Mouse (Mus musculus): Measurements from ENCODE around the gene Nell2. TPM values are rescaled to one million over a fixed set of nuclear protein-coding genes. Genes with fewer than 3 reads are reported as not detected.
"Not testable (repeated sequence)": the region's sequence is repeated elsewhere in the genome, so short reads cannot be mapped to it uniquely, and the experiment has no call there.

The Nell2 gene
- polyA plus RNA-seq, 1 experiment from 2014 or later: 5.6 TPM

DNA sequence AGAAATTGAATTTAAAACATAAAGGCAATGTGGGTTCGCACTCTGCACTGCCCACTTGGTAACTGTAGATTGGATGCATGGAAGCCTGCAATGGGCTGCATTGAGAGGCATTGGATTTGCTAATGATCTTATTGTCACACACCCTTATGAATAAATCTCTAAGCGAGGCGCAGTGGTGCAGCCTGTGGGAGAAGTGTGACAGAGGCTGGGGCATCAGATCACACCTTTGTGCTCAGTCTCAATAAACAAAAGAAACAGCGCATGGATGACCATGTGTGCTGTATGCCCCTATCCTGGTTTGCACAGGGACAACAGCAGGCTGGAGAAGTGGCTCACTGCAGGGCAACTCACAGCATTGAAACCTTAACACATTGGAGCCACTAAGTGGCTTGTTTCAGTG is 250.4 kb downstream of the Nell2 start:
- no peak overlapping the region for H3K4me2 ChIP-seq
- WGBS: 91% methylated on average over 4 of the region's 4 CpGs
- H3K9ac ChIP-seq (replicated peaks): no peak overlapping the region
- H3K4me1 ChIP-seq (replicated peaks): peaks cover 7% of the 10 kb centered on the region; the same call in 1 of the 2 replicates
- no peaks in the 10 kb centered on the region for H3K27me3 ChIP-seq
- H3K36me3 ChIP-seq: no peaks in the 10 kb centered on the region
- no peak for ATAC-seq (ENCODE audit: insufficient number of reproducible peaks, insufficient read depth, low FRiP score, low TSS enrichment, low read depth)
- no peaks in the 10 kb centered on the region for H3K9me3 ChIP-seq
- H3K4me3 ChIP-seq (replicated peaks): no peak overlapping the region
- H3K27ac ChIP-seq: no peak overlapping the region

DNA sequence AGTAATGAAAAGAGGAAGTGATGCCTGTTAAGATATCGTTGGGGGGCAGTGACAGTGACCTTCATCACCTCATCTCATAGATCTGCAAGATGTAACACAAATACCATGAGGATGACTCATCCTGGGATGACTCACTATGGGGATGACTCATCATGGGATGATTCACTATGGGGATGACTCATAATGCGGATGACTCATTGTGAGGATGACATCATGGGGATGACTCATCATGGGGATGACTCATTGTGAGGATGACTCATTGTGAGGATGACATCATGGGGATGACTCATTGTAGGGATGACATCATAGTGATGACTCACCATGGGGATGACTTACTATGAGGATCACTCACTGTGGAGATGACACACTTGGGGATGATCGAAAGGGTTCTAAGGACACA is 251.8 kb downstream of the Nell2 start:
- H3K36me3 ChIP-seq: no peaks in the 10 kb centered on the region
- no peak overlapping the region for H3K27ac ChIP-seq
- no peak overlapping the region for H3K9ac ChIP-seq (replicated peaks)
- H3K4me3 ChIP-seq (replicated peaks): no peak overlapping the region
- 95% methylated on average over 3 of the region's 3 CpGs for WGBS
- no peaks in the 10 kb centered on the region for H3K27me3 ChIP-seq
- no peaks in the 10 kb centered on the region for H3K9me3 ChIP-seq
- no peak for ATAC-seq (ENCODE audit: insufficient number of reproducible peaks, insufficient read depth, low FRiP score, low TSS enrichment, low read depth)
- no peak overlapping the region for H3K4me2 ChIP-seq
- H3K4me1 ChIP-seq (replicated peaks): peaks cover 5% of the 10 kb centered on the region; the same call in 1 of the 2 replicates

DNA sequence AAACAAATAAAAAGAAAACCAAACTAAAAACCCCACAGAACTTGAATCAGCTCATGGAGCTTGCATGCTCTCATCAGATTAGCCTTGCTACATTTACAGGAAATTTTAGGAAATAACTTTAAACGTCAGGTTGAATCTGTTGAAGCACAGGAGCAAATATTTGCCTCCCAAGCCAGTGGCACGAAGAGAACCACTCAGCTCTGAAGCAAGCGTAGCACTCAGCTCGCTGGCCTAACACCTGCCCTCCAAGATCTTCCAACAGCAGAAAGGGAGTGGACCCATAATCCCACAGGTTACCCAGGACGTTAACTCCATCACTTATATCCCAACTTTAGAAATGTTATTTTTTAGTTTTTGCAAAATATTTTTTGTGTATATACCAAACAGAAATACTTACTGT is 252.8 kb downstream of the Nell2 start:
- Histone ChIP-seq H3K27ac (no peak overlapping the region), H3K36me3 (no peaks in the 10 kb centered on the region), H3K4me3 (replicated peaks) (no peak overlapping the region), H3K9me3 (no peaks in the 10 kb centered on the region), H3K4me2 (no peak overlapping the region), H3K9ac (replicated peaks) (no peak overlapping the region), H3K27me3 (no peaks in the 10 kb centered on the region), H3K4me1 (replicated peaks) (peaks cover 1% of the 10 kb centered on the region; the same call in 1 of the 2 replicates)
- 85% methylated on average over 5 of the region's 5 CpGs for WGBS
- ATAC-seq (ENCODE audit: insufficient number of reproducible peaks, insufficient read depth, low FRiP score, low TSS enrichment, low read depth): no peak

DNA sequence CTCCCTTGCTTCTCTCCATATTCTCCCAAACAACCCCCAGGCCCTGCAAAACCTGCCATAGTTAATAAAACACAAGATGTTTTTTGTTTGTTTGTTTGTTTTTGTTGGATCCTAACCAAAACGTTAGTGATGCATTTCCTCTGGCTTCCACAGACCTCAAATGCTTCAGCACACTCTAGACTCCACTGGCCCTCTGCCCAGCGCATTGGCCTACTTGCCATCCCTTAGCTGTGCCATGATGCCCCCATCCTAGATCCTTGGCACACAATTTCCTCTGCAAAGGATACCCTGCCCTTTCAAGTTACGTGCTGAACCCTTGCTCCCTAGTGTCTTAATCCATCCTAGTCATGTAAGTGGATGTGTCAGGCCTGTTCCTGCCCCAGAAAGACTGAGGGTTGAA is 255.1 kb downstream of the Nell2 start:
- Histone ChIP-seq H3K9ac (replicated peaks) (no peak overlapping the region), H3K9me3 (no peaks in the 10 kb centered on the region), H3K4me1 (replicated peaks) (no peaks in the 10 kb centered on the region), H3K27ac (no peak overlapping the region), H3K27me3 (no peaks in the 10 kb centered on the region), H3K36me3 (no peaks in the 10 kb centered on the region), H3K4me3 (replicated peaks) (no peak overlapping the region), H3K4me2 (no peak overlapping the region)
- no peak for ATAC-seq (ENCODE audit: insufficient number of reproducible peaks, insufficient read depth, low FRiP score, low TSS enrichment, low read depth)
- WGBS: 80% methylated on average over 3 of the region's 3 CpGs

DNA sequence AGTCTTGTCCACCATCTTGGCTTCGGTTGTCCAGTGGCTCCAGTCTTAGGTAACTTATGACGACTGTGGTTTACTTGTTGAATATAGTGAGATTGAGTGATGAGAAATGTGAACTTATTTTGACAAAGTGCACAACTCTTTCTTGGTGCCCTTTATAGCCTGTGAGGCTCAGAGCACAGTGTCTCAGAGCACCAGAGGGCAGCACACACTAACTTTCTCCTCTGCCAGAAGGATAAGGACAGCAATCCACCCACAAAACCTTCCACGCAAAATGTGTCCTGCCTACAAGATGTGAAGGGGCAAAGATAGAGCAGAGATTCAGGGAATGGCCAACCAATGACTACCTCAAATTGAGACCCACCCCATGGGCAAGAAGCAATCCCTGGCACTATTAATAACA is 256.2 kb downstream of the Nell2 start:
- no peaks in the 10 kb centered on the region for H3K27me3 ChIP-seq
- no peak overlapping the region for H3K9ac ChIP-seq (replicated peaks)
- H3K4me3 ChIP-seq (replicated peaks): no peak overlapping the region
- WGBS: 88% methylated on average over 3 of the region's 3 CpGs
- H3K27ac ChIP-seq: no peak overlapping the region
- no peaks in the 10 kb centered on the region for H3K4me1 ChIP-seq (replicated peaks)
- no peaks in the 10 kb centered on the region for H3K36me3 ChIP-seq
- H3K9me3 ChIP-seq: no peaks in the 10 kb centered on the region
- ATAC-seq (ENCODE audit: insufficient number of reproducible peaks, insufficient read depth, low FRiP score, low TSS enrichment, low read depth): no peak
- no peak overlapping the region for H3K4me2 ChIP-seq

DNA sequence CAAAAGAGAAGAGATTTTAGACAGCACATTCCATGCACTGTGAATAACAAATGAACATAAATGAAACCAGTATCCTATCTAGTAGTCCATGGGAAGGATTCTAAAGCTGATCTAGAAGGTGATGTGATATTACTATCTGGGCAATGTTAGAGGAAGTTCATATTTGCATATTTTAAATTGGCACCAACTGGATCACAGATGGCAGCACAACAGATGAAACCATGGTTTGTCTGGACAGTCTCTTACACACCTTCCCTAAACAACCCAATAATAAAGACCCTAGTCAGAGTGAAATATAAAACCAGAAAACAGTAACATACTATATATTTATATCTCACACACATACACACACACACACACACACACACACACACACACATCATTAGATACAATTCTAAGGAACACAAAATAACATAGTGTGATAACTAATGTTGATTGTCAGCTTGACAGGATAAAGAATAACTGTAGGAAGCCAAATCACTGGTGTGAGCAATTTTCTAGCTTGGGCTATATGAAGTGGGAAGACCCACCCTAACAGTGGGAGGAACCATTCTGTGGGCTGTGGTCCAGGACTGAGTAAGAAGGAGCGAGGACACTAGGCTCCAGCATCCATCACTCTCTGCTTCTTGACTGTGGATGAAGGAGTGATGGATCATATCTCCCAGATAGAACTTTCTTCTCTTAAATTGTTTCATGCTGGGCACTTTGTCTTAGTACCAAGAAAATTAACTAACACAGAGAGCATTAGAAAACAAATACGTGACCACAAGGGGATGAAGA is 268.5 kb downstream of the Nell2 start:
- WGBS: 89% methylated on average over 2 of the region's 2 CpGs
- Histone ChIP-seq H3K27me3 (no peaks in the 10 kb centered on the region), H3K27ac (no peak overlapping the region), H3K36me3 (no peaks in the 10 kb centered on the region), H3K4me1 (replicated peaks) (peaks cover 6% of the 10 kb centered on the region), H3K9me3 (no peaks in the 10 kb centered on the region), H3K4me3 (replicated peaks) (no peak overlapping the region), H3K9ac (replicated peaks) (no peak overlapping the region), H3K4me2 (no peak overlapping the region)
- ATAC-seq (ENCODE audit: insufficient number of reproducible peaks, insufficient read depth, low FRiP score, low TSS enrichment, low read depth): no peak

DNA sequence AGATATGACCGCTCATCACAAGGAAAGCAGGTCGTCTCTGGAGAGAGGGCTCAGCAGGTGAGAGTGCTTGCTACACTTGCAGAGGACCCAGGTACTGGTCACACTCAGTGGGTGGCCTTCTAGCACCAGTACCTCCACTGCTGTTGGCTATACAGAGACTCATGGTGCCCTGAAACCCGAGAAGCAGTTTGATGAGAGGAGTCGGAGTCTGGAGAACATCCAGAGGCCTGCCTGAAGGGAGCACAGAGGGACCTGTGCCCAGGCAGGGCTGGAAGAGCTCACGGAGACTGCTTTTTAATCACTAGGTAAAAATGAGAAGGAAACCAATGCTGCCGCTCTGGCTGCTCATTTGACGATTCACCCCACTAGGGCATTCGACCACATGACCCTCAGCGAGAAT is 271.2 kb downstream of the Nell2 start:
- no peak for ATAC-seq (ENCODE audit: insufficient number of reproducible peaks, insufficient read depth, low FRiP score, low TSS enrichment, low read depth)
- WGBS: 50% methylated on average over 9 of the region's 9 CpGs
- no peak overlapping the region for H3K27ac ChIP-seq
- H3K9ac ChIP-seq (replicated peaks): no peak overlapping the region
- H3K4me3 ChIP-seq (replicated peaks): no peak overlapping the region
- no peaks in the 10 kb centered on the region for H3K9me3 ChIP-seq
- no peaks in the 10 kb centered on the region for H3K36me3 ChIP-seq
- H3K4me2 ChIP-seq: no peak overlapping the region
- no peaks in the 10 kb centered on the region for H3K27me3 ChIP-seq
- H3K4me1 ChIP-seq (replicated peaks): peaks cover 6% of the 10 kb centered on the region

DNA sequence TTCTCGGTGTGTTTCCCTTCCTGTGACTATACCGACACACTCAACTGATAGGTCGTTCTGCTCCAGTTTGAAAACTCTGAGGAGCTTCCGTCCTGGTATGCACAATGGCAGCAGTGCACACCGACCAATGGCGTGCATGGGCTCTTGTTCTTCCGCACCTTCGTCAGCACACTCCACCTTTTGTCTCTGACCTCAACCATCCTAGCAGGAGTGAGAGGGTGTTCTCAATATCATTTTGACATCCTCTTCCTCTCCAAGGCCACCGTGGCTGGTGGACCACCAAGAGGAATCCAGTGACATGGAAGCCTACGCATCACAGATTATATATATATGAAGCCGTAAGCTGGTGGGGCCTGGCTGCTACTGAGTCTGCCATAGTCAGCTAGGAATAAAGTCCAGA is 282.8 kb downstream of the Nell2 start:
- Histone ChIP-seq H3K4me2 (no peak overlapping the region), H3K9me3 (no peaks in the 10 kb centered on the region), H3K4me1 (replicated peaks) (no peaks in the 10 kb centered on the region), H3K36me3 (no peaks in the 10 kb centered on the region), H3K9ac (replicated peaks) (no peak overlapping the region), H3K27me3 (no peaks in the 10 kb centered on the region), H3K4me3 (replicated peaks) (no peak overlapping the region), H3K27ac (no peak overlapping the region)
- no peak for ATAC-seq (ENCODE audit: insufficient number of reproducible peaks, insufficient read depth, low FRiP score, low TSS enrichment, low read depth)
- 93% methylated on average over 11 of the region's 11 CpGs for WGBS

DNA sequence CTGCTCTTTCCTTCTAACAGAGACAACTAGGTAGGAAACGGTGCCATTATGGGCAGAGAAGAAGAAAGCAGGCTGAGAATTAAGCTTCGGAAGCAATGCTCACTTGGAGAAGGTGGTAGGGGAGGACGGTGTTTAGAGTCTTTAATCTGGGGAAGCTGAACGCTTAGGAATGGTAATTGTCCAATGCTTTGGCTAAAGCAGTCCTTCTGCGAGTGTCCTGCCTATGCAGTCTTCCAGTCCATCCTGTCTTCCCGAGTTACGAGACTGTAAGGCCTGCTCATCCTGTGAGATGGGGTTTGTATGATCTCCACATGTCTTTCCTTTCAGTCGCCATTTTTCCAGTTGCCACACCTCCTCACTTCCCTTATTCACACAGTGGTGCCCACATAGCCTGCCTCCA is 284.5 kb downstream of the Nell2 start:
- Histone ChIP-seq H3K4me2 (no peak overlapping the region), H3K36me3 (no peaks in the 10 kb centered on the region), H3K9ac (replicated peaks) (no peak overlapping the region), H3K9me3 (no peaks in the 10 kb centered on the region), H3K27ac (no peak overlapping the region), H3K4me1 (replicated peaks) (no peaks in the 10 kb centered on the region), H3K4me3 (replicated peaks) (no peak overlapping the region), H3K27me3 (no peaks in the 10 kb centered on the region)
- 73% methylated on average over 8 of the region's 8 CpGs for WGBS
- ATAC-seq (ENCODE audit: insufficient number of reproducible peaks, insufficient read depth, low FRiP score, low TSS enrichment, low read depth): no peak

DNA sequence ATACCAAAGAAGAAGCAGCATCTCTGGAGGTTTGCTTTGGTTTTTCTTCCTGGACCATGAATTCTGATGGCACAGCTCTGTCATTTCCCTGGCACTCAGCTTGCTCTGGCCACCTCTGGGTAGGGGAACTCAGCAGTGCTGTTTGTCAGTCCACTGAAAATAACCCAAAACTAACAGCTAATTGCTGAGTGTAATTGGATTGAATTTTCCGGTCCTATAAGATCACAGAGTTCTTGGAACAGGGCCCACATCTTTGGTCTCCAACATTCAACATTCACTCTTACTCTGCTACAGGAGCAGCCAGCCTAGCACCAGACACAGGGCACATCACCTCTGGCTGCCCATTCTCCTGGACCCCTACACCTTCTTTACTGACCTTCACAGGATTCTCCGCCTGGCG is 287.2 kb downstream of the Nell2 start:
- Histone ChIP-seq H3K36me3 (no peaks in the 10 kb centered on the region), H3K9ac (replicated peaks) (no peak overlapping the region), H3K27ac (no peak overlapping the region), H3K4me2 (no peak overlapping the region), H3K9me3 (no peaks in the 10 kb centered on the region), H3K27me3 (no peaks in the 10 kb centered on the region), H3K4me3 (replicated peaks) (no peak overlapping the region), H3K4me1 (replicated peaks) (no peaks in the 10 kb centered on the region)
- 91% methylated on average over 3 of the region's 3 CpGs for WGBS
- no peak for ATAC-seq (ENCODE audit: insufficient number of reproducible peaks, insufficient read depth, low FRiP score, low TSS enrichment, low read depth)

DNA sequence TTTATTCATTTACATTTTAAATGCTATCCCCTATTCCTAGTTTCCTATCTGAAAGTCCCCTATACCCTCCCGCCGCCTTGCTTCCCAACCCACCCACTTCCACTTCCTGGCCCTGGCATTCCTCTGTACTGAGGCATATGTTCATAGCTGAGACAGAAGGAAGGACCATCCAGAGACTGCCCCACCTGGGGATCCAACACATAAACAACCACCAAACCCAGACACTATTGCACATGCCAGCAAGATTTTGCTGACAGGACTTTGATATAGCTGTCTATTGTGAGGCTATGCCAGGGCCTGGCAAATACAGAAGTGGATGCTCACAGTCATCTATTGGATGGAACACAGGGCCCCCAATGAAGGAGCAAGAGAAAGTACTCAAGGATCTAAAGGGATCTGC is 291.3 kb downstream of the Nell2 start:
- not testable (repeated sequence) for H3K27ac ChIP-seq; H3K4me1 ChIP-seq (replicated peaks); H3K36me3 ChIP-seq; H3K27me3 ChIP-seq; H3K4me2 ChIP-seq; ATAC-seq (ENCODE audit: insufficient number of reproducible peaks, insufficient read depth, low FRiP score, low TSS enrichment, low read depth); H3K9ac ChIP-seq (replicated peaks); H3K4me3 ChIP-seq (replicated peaks); H3K9me3 ChIP-seq
- WGBS: 86% methylated on average over 2 of the region's 2 CpGs

DNA sequence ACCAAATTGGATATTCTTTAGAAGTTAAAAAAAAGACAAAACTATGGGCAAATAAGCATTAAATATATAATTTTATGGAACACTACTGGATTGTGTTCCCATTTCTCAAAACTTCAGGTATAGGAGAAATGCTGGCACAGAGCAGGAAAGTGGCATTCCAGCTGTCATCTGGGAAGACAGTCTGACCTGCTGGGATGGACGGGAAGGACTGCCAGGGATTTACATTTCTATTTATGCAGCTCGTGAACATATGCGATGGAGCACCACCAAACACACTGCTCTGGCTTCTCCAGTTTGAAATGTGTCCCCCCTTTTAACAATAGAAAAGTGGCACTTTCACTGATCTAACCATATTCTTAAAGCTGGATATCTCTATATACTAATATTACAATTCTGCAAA is 291.9 kb downstream of the Nell2 start:
- H3K9me3 ChIP-seq: no peaks in the 10 kb centered on the region
- no peak overlapping the region for H3K9ac ChIP-seq (replicated peaks)
- no peaks in the 10 kb centered on the region for H3K27me3 ChIP-seq
- 91% methylated on average over 3 of the region's 3 CpGs for WGBS
- ATAC-seq (ENCODE audit: insufficient number of reproducible peaks, insufficient read depth, low FRiP score, low TSS enrichment, low read depth): no peak
- no peak overlapping the region for H3K27ac ChIP-seq
- H3K36me3 ChIP-seq: no peaks in the 10 kb centered on the region
- no peaks in the 10 kb centered on the region for H3K4me1 ChIP-seq (replicated peaks)
- H3K4me2 ChIP-seq: no peak overlapping the region
- no peak overlapping the region for H3K4me3 ChIP-seq (replicated peaks)
